Comparison of ENCODE assay signal across 15 mouse cellular contexts in the genomic region with DNA sequence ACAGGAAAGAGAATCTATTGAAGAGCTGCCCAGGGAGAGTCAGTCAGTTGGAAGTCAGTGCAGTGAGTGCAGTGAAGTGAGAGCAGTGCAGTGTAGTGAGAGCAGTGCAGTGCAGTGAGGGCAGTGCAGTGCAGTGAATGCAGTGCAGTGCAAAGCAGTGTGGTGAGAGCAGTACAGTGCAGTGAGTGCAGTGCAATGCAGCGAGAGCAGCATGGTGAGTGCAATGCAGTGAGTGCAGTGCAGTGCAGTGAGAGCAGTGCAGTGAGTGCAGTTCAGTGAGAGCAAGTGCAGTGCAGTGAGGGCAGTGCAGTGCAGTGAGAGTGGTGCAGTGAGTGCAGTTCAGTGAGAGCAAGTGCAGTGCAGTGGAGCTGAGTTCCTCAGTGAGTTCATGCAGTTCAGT.
"Had no signal": no experiment of that assay in that cellular context is flagged by ENCODE, and none has a peak within 500 bp of the region (broad histone marks: within the 10 kb centered on the region; RNA-seq: fewer than 3 reads in every experiment).

No protein-coding gene starts in this region.

- H3K4me1 ChIP-seq: neural tube, embryonic 15.5 days; stomach, embryonic 15.5 days had no signal

- H3K9ac ChIP-seq: neural tube, embryonic 15.5 days; stomach, embryonic 15.5 days had no signal

- H3K27ac ChIP-seq: neural tube, embryonic 15.5 days; stomach, embryonic 15.5 days; stomach, postnatal 0 days had no signal

- DNase-seq: retina, postnatal 1 day; right cerebral cortex, adult 18-20 months; right cerebral cortex, postnatal 14 days; right cerebral cortex, postnatal 25 days; right cerebral cortex, postnatal 4 days; spleen, adult 18-20 months; thymus, adult 18-20 months; thymus, adult 2 months; thymus, postnatal 14 days; thymus, postnatal 25 days; thymus, postnatal 36 days; thymus, postnatal 4 days had no signal

- H3K9me3 ChIP-seq: stomach, embryonic 15.5 days had no signal

- H3K36me3 ChIP-seq: neural tube, embryonic 15.5 days; stomach, embryonic 15.5 days had no signal

- H3K27me3 ChIP-seq: neural tube, embryonic 15.5 days; stomach, embryonic 15.5 days had no signal

- H3K4me3 ChIP-seq: neural tube, embryonic 15.5 days; stomach, embryonic 15.5 days had no signal
